Mouse (Mus musculus): Measurements from ENCODE around the gene Adamts4.

The Adamts4 gene

DNA sequence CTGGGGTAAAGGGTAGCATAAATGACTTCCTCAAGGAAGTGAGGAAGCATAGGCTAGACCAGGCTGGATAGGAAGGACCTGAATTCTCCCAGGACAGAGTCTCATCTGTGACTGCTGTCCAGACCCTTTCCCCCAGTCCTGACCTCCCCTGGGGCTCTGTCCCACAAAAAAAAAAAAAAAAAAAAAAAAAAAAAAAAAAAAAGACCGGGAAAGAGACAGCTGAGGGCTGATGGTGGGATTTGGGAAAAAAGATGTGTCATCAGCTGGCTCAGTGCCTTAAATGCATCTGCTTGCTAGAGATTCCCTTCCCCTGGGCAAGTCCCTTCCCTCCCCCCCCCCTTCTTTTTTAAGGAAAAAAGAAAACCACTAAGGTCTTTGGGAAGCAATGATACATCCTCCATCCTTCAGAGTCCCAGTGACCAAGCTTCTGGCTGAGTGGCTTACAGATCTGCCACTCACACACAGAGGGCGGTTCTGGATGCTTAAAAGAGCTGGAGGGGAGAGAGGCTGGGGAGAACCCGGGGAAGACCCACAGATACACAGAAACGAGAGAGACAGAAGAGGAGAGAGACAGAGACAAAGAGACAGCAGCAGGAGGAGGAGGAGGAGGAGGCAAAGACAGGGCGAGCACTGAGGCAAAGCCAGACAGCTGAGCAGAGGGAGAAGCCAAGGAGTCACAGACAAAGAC, at the start of gene Adamts4:
Gene Adamts4 (plus strand): TSS at position 509 of the 688 bp plus-strand sequence.
- peak in 1 of 2 experiments; percentile 68 for DNase-seq (ENCODE audit: low spot score in 2 of 2)

DNA sequence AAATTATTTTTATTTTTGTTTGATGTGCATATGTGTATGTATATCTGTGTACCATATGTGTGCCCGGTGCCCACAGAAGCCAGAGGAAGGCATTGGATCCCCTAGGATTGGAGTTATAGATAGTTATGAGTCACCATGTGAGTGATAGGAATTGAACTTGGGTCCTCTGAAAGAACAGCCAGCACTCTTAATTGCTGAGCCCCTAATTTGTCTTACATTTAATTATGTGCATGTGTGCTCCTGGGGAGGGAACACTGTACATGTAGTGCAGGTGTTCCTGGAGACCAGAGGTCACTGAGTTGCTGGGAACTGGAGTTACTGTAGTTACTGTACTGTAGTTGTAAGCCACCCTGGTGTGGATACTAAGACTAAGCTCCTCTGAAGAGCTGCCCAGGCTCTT, 49.5 kb upstream of the Adamts4 start:
- no peak for DNase-seq (ENCODE audit: low spot score in 2 of 2)

DNA sequence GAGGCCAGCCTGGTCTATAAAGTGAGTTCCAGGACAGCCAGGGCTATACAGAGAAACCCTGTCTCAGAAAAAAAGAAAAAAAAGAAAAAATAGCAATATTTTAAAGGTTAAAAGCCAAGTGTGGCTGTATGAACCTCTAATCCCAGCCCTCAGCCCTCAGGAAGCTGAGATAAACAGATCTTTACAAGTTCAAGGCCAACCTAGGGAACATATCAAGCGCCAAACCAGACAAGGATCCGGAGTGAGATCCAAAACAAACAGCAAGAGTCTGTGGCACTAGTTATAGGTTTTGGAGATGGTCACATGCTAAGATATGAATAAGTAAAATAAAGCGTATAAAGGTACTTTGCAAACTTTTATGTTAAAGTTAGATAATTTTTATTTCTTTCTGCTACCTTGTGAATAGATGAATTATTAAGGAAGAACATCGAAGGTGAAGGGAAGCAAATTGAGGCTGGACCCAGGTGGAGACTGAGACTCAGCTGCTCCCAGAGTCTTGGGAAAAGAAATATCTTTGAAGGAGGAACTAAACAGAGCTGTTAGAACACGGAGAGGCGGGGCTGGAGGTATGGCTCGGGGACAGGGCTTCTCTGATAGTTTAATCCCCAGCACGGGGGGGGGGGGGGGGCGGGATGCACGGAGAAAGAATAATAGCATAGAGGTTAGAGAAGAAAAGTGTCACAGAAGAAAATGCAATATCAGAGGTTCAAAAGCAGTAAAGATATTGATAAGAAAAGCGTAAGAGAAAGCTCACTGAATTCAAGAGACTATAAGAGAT, 46.6 kb upstream of the Adamts4 start:
- DNase-seq (ENCODE audit: low spot score in 2 of 2): no peak

DNA sequence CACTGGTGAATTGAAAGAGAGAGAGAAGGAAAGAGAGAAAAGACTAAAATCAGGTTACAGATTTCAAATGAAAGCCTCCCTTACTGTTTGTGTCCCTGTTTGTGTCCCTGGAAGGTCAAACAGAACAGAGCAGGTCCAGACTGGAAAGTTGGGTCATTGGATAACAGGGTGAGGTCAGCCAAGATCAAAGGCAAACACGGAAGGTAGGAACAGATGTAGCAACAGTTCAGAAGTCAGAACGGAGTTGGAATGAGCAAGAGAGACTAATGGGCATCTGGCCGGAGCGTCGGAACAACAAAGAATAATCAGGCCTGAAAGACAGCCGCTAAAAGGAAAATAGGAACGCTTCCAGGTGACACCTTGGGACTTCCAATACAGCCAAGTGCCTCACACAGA, 46.0 kb upstream of the Adamts4 start:
- DNase-seq (ENCODE audit: low spot score in 2 of 2): no peak

DNA sequence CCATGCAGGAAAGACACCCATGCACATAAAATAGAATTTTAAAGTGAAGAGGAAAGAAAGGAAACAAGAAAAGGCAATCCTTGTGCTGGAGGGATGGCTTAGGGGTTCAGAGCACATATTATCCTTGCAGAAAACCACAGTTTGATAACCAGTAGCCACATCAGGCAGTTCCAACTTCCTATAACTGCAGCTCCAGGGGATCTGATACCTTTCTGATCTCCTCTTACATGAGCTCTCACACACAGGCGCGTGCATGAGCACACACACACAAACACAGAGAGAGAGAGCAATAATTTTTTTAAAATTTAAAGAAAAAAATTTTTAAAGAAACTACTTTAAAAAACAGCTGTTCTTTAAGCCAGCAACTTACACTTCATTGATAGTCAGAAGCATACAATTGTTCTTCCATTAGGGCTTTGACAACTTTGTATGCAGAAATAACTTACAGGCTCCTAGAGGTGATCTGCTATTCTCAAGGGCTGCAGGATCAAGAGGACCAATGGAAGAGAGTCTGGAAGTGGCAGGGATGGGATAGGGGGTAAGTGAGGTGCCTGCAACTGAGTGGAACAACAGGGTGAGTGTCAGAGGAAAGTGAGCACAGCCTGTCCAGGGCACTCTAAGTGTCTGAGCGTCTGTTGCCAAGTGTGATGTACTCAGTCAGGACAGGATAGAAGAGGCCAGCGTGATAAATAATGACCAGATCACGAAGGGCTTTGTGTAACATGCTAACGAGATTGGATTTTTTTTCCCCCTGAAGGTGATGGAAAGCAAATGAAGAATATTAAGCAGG, 44.3 kb upstream of the Adamts4 start:
- peak in 1 of 2 experiments; percentile 58 for DNase-seq (ENCODE audit: low spot score in 2 of 2)

DNA sequence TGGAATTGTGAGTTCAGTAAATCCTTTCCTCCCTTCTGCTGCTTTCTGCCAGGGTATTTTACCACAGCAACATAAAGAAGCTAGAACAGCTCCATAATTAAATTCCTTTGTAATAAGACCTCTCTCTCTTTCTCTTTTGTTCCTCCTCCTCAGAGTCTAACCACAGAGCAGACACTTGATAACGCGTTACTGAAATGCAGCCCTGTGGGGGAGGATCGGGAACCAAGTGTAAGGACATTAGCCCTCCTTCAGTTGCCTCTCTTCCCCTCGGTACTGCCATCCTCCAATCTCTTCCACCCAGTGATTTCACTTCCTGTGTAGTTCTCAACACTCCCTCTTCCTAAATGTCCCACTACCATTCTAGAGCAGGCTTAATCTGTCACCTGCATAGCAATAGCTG, 40.8 kb upstream of the Adamts4 start:
- no peak for DNase-seq (ENCODE audit: low spot score in 2 of 2)

DNA sequence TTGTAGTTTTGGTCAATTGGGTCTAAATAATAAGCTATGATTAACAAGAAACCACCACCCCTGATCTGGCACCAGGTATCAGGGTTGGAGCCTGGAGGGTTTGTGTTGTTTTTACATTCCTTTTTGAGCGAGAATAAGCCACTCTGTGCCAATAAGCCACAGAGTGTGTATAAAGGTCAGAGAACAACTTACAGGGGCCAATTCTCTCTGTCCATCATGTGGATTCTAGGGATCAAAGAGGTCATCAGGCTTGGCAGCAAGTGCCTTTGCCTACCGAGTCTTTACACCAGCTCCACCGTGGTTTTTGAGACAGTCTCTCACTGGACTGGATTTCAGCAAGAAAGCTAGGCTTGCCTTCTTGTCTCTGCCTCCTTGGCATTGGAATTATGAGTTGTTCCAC, 37.4 kb upstream of the Adamts4 start:
- DNase-seq (ENCODE audit: low spot score in 2 of 2): no peak

DNA sequence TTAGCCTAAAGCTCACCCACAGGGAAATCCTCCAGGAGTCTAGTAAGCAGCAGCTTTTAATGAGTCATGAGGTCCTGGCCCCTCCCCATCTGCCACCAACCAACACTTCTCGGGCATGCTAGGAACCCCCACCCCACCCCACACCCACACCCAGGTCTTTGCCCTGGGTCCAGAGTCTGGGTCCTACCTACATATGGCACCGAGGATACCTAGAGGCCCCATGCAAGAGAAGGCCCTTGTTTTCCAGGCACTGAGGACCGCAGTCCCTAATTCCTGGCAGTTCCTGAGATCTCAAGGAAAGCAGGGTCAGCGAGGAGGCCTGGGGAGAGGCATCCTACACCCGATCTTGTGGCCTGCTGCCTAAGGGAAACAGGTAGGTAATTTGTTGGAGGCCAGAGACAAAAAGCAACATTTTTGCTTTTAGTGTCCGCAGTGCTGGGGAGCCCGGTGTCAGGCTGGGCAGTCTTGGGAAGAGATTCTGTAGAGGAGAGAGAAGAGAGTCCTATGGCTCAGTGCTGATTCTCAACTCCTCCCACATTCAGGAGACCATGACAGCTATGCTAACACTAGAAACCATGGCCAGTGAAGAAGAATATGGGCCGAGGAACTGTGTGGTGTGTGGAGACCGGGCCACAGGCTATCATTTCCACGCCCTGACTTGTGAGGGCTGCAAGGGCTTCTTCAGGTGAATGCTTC, 36.3 kb upstream of the Adamts4 start, which contains the start of gene Nr1i3:
Gene Nr1i3 (plus strand): TSS at position 170 of the 696 bp plus-strand sequence.
- no peak for DNase-seq (ENCODE audit: low spot score in 2 of 2)

DNA sequence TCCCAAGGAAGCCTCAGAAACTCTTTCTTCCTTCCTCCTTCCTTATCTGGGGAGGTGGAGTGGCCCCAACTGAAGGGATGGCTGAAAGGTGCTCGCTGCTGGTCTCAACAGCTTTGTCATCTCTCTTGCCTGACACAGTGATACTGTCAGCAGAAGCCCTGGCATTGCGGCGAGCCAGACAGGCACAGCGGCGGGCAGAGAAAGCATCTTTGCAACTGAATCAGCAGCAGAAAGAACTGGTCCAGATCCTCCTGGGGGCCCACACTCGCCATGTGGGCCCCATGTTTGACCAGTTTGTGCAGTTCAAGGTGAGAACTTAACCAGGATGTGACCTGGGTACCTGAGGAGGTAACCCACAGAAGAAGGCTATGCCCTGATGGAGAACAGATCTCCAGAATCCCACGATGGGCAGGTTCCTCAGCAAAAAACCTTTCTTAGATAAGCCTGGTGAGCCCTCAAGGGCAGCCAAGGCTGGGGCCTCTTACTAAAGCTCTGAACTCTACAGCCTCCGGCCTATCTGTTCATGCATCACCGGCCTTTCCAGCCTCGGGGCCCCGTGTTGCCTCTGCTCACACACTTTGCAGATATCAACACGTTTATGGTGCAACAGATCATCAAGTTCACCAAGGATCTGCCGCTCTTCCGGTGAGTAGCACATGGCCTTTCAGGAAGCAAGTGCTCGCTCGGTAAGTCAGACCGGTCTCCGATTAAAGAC, 33.8 kb upstream of the Adamts4 start:
- DNase-seq (ENCODE audit: low spot score in 2 of 2): no peak

DNA sequence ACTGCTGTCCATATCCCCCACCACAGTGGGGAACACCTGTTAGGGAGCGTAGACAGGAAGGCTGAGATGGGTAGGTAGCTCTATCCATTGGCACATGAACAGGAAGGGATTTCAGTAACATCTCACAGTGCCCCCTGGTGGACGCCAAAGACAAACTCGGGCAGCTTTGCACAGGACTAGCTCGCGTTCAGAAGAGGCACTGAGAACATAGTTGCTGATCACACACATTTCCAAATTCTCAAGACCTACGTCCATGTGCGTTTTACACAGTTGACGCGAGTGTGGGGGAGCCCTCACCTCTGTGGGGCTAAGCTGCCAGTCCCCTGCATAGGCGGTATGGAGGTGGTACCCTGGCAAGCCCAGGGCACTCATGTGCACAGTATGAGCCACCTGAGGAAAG, 29.4 kb upstream of the Adamts4 start:
- DNase-seq (ENCODE audit: low spot score in 2 of 2): peak; percentile 67 to 82

DNA sequence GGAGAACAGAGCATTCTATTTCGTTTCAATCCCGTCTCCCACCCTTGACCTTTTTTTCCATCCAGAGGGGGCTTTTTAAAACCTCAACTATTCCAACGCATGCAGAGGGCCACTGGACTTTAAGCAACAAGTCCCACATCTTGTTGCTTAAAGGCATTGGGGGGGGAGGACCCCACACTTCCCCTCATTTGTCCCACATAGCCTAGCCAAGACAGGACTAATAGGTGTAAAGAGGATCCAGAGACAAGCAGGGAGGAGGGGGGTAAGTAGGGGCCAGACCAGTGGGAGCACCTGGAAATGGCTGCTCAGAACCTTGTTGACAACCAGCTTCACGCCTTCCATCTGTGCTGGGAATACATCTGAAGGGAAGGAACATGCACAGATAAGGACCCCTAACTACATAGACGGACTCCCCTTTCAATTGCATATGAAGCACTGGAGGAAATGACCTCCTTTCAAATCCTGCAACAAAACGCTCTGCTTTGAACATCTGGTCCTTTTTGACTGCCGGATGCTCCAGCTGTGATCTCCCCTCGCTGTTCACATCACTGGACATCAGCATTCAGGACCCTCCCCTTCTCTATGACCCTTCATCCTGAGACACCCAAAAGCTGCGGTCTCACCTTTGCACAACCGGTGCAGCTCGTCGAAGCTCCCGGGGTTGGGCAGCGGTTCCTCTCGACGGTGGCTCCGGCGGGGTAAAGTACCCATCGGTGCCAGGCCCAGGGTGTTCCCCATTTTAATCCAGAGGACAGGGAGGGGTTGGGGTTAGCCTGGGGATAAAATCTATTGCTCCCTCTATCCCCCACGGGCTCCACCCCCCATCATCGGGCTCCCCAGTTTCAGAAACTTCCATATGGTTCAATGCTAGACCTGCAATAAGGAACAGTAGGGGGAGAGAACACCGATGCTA, 28.7 kb upstream of the Adamts4 start:
- DNase-seq (ENCODE audit: low spot score in 2 of 2): peak in 1 of 2 experiments; percentile 30

DNA sequence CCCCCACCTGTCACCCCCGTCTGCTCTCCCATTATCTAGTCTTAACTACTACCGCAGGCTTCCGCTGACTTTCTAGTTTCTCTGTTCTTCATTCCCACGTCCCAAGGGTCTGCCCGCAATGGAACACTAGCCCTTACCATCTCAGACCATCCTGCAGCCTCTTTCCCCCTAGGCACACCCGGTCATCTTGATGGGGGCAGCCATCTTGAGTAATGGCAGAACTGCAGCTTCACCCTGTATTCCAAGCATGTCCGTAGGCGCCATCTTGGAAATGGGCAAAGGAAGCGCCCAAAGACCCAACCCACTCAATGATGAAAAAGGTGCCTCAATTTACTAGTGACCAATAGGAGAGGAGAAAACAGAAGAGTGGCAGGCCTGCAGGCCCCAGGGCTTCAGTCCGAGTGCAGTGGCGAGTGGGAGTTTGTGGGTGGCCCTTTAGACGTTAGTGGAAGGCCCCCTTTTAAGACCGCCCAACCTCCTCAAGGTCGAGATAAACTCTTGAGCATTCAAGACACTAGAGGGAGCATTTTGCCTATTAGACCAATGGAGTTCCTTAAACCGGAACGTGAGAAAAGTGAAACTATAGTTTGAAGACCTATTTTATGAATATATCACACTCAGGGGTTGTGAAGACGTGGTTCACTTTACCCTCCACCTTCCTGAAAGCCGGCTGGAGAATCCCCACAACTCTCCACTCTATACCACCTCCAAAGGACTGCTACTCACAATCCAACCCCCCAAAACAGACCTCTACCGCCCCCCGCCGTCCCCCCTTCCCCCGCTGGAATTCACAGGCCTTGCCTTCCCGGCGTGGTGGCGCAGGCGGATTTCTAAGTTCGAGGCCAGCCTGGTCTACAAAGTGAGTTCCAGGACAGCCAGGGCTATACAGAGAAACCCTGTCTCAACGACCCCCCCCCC, 27.7 kb upstream of the Adamts4 start, which contains the start of gene Tomm40l:
Gene Tomm40l (minus strand): TSS at position 277 of the 918 bp plus-strand sequence.
- DNase-seq (ENCODE audit: low spot score in 2 of 2): peak; percentile 99 to 100

DNA sequence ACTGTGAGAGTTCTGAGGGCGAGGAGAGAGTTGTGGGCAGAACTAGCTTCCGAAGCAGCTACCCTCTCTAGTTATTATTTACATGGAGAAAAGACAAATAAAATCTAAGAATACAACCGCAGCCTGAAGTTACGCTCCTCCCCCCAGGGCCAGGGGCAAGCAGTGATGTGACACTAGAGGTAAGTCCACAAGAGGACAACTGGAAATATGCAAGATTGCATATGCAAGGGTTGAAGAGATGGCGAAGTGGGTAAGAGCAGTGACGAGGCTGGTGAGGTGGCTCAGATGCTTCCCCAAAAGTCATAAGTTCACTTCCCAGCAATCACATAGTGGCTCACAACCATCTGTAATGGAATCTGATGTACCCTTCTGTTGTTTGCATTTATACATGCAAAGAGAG, 27.1 kb upstream of the Adamts4 start:
- DNase-seq (ENCODE audit: low spot score in 2 of 2): no peak

DNA sequence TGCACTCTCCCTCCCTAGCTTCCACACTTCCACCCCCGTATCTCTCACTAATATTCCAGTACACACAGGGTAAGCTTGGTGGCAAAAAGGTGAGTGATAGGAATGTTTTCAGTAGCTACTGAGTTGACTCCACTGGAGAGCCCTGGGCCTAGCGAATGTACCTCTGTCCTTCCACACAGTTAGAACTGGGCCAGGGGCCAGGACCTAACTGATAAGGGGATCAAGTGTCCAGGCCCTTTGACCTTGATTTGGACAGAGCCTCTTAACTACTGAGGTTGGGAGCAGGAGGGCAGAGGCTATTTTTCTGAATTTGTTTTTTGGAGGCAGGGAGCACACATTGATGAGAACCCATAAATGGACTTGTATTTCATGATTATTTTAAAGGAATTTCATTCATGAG, 26.4 kb upstream of the Adamts4 start:
- no peak for DNase-seq (ENCODE audit: low spot score in 2 of 2)

DNA sequence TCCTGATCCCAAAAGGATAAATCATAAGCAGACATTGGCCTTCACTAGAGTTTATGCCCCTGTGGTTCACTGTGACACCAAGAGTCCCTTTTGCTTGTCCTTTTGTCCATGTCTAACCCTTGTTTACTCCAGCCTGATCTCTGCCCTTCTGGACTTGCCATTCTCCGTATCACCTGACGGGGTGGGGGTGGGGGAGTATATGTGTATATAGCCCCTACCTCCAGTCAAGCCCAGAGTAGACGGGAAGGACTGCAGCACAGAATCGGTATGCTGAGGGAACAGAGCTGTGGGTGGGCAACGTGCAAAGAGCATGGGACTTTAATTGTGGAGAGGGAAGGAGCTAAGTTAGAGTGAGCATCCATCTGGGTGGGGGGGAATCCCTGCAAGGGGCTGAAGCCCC, 25.4 kb upstream of the Adamts4 start, which contains the start of gene Apoa2:
Gene Apoa2 (plus strand): TSS at position 198 of the 400 bp plus-strand sequence.
- no peak for DNase-seq (ENCODE audit: low spot score in 2 of 2)

DNA sequence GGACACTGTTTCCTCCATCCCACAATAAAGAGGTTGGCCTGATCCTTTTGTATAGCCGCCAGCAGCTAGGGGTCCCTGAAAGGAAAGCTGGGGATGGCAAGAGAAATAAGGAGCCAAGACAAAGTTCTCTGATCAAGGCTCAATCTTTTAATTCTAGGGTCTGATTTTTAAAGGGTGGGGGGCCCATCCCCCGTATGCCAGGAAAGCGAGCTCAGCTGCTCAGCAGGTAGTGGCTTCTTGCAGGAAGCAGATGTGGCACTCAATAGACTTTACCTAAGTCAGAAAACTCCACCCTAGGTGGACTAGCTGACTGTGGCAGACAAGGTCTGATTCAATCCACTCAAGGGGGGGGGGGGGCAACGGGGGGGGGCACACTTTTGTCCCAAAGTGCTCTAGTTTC, 23.4 kb upstream of the Adamts4 start:
- no peak for DNase-seq (ENCODE audit: low spot score in 2 of 2)

DNA sequence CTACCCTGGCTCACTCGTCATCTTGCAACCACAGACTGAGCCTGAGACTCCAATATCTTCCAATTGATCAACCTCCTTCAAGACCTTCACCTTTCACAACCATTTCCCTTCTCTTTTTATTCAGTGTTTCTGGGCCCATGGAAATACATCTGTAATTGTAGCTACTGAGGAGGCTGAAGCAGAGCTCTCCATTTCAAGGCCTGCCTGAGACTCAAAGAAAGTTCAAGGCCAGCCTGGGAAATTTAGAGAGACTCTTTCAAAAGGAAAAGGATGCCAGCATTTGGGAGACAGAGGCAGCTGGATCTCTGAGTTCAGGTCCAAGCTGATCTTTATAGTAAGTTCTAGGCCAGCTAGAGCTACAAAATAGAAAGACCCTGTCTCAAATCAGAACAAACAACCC, 22.3 kb upstream of the Adamts4 start:
- DNase-seq (ENCODE audit: low spot score in 2 of 2): no peak

DNA sequence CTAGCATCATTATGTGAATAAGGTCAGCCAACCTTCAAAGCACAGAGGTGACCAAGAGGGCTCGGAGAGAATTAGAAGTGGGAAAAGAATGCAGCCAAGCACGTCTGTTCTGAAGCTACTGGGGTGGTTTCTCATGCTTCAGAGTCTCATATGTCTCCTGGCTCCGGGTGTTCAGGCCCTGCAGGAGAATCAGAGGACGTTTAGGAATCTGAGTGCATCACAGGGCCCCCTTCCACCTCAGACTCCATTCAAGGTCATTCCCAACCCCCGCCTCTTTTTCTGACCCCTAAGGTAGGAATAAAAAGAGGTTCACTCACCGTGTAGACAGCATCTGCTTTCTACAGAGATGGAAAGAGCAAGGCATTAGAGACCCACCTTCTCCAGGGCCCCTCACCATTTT, 20.5 kb upstream of the Adamts4 start:
- no peak for DNase-seq (ENCODE audit: low spot score in 2 of 2)

DNA sequence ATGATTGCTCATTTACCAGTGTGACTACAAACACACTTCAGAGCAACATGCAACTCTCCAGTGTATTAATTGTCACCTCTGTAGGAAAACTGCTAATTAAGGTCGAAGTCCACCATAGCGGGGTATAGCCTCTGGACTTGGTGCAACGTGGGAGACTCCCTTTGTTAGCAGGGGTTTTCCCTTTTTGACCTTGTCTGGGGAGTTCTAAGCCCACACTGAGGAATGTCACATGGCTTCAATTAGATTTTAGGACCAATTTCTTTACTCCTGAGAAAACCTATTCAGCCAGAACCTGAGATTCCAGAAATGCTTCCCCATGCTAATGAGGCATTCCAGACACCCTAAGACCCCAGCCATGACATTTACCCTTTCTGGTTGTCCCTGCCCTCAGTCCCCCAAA, 20.0 kb upstream of the Adamts4 start:
- no peak for DNase-seq (ENCODE audit: low spot score in 2 of 2)
